Mouse (Mus musculus): ENCODE data around the gene H2al1g. TPM values are rescaled to one million over a fixed set of nuclear protein-coding genes. Genes with fewer than 3 reads are reported as not detected.

The H2al1g gene
- polyA plus RNA-seq, 1 experiment from 2014 or later, result not detected

DNA sequence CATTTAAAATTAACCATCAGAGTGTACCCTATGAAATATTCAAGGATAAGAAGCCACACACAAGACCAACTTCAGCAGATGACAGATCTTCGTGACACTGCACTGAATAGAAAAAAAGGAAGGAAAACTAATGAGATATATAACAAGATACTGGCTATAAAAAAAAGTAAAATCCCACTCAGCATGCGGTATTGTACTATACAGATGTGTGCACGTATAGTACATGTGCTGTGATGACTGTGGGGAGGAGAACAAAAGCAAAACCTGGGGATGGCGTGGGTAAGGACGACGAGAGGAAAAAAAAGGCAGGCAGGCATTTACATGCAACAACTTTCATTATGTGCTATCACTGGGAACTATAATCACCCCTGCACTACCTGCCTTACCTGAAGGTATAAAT is 42.8 kb downstream of the H2al1g start:
- ATAC-seq (ENCODE audit: low read depth) (no peak), DNase-seq (ENCODE audit: low spot score) (no peak)
- Histone ChIP-seq H3K4me3 (ENCODE audit: low read depth, low read length) (no peak overlapping the region), H3K4me1 (ENCODE audit: control insufficient read depth, insufficient read depth, low read length) (no peaks in the 10 kb centered on the region), H3K36me3 (ENCODE audit: control insufficient read depth, insufficient read depth, low read length) (no peaks in the 10 kb centered on the region), H3K4me2 (ENCODE audit: low read depth, low read length) (no peak overlapping the region), H3K27ac (replicated peaks; ENCODE audit: low read depth, low read length) (no peak overlapping the region), H3K27me3 (replicated peaks; ENCODE audit: control insufficient read depth, insufficient read depth, low read length) (peaks cover 28% of the 10 kb centered on the region; the same call in 1 of the 2 replicates), H3K9ac (ENCODE audit: low read depth, low read length) (no peak overlapping the region), H3K9me3 (ENCODE audit: control insufficient read depth, low read length) (no peaks in the 10 kb centered on the region)
- WGBS, result 84% methylated on average over 6 of the region's 6 CpGs

DNA sequence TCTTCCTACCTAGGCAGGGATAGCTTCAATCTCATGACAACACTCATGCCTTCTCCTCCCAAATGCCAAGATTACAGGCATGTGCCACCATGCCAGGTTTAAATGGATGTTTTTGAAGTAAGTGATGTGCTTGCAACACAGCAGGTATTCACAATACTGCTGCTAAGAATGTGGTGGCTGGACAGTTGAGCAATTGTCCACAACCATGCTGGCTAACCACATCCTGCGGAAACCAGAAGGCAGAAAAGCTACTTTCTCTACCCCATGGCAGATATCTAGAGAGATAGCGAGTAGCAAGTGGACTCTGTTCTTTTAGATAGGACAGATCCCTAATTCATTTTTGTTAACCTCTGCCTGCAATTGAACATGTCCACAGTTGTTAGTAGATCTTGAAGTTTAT is 43.2 kb downstream of the H2al1g start:
- 87% methylated on average over 2 of the region's 2 CpGs for WGBS
- DNase-seq (ENCODE audit: low spot score) (no peak), ATAC-seq (ENCODE audit: low read depth) (no peak)
- no peak overlapping the region for H3K4me2 ChIP-seq (ENCODE audit: low read depth, low read length)
- H3K9me3 ChIP-seq (ENCODE audit: control insufficient read depth, low read length), result no peaks in the 10 kb centered on the region
- no peak overlapping the region for H3K27ac ChIP-seq (replicated peaks; ENCODE audit: low read depth, low read length)
- no peaks in the 10 kb centered on the region for H3K36me3 ChIP-seq (ENCODE audit: control insufficient read depth, insufficient read depth, low read length)
- peaks cover 32% of the 10 kb centered on the region; the same call in 1 of the 2 replicates for H3K27me3 ChIP-seq (replicated peaks; ENCODE audit: control insufficient read depth, insufficient read depth, low read length)
- H3K4me1 ChIP-seq (ENCODE audit: control insufficient read depth, insufficient read depth, low read length), result no peaks in the 10 kb centered on the region
- no peak overlapping the region for H3K4me3 ChIP-seq (ENCODE audit: low read depth, low read length)
- no peak overlapping the region for H3K9ac ChIP-seq (ENCODE audit: low read depth, low read length)

- Histone ChIP-seq H3K36me3 (ENCODE audit: control insufficient read depth, insufficient read depth, low read length) (no peaks in the 10 kb centered on the region), H3K27me3 (replicated peaks; ENCODE audit: control insufficient read depth, insufficient read depth, low read length) (peaks cover 37% of the 10 kb centered on the region; the same call in 1 of the 2 replicates), H3K27ac (replicated peaks; ENCODE audit: low read depth, low read length) (no peak overlapping the region), H3K9ac (ENCODE audit: low read depth, low read length) (no peak overlapping the region), H3K4me3 (ENCODE audit: low read depth, low read length) (no peak overlapping the region), H3K4me1 (ENCODE audit: control insufficient read depth, insufficient read depth, low read length) (no peaks in the 10 kb centered on the region), H3K4me2 (ENCODE audit: low read depth, low read length) (no peak overlapping the region), H3K9me3 (ENCODE audit: control insufficient read depth, low read length) (no peaks in the 10 kb centered on the region)
- ATAC-seq (ENCODE audit: low read depth) (no peak), DNase-seq (ENCODE audit: low spot score) (no peak)
- WGBS, result 62% methylated on average over 6 of the region's 6 CpGs
Measured at GRCm38 (mm10) chrX:11363890-11364289, 45.8 kb downstream of the H2al1g start.

DNA sequence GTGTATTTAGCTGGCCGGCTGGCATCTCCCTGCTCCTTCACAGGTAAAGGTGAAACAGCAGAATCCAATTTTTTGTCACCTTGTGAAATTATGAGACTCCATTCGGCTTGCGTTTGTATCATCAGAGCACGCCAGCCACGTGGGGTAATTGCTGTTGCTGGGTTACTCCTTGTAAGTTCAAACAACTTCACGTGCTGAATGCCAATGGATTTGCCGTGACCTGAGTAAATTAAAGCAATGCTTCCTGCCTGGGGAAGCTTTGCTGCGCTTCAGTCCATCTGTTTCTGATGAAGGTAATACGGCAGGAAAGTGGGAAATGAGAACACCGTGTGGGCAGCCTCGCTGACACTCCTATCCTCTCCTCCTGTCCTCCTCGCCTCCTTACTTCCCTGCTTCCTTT is 47.1 kb downstream of the H2al1g start:
- Histone ChIP-seq H3K9me3 (ENCODE audit: control insufficient read depth, low read length) (no peaks in the 10 kb centered on the region), H3K36me3 (ENCODE audit: control insufficient read depth, insufficient read depth, low read length) (no peaks in the 10 kb centered on the region), H3K27ac (replicated peaks; ENCODE audit: low read depth, low read length) (no peak overlapping the region), H3K4me2 (ENCODE audit: low read depth, low read length) (no peak overlapping the region), H3K4me3 (ENCODE audit: low read depth, low read length) (no peak overlapping the region), H3K27me3 (replicated peaks; ENCODE audit: control insufficient read depth, insufficient read depth, low read length) (peaks cover 29% of the 10 kb centered on the region; the same call in 1 of the 2 replicates), H3K4me1 (ENCODE audit: control insufficient read depth, insufficient read depth, low read length) (no peaks in the 10 kb centered on the region), H3K9ac (ENCODE audit: low read depth, low read length) (no peak overlapping the region)
- ATAC-seq (ENCODE audit: low read depth) (no peak), DNase-seq (ENCODE audit: low spot score) (peak; percentile 44)
- 33% methylated on average over 12 of the region's 12 CpGs for WGBS

Other genes with a start within 250 kb of the H2al1g start
- gene H2al1a, start 19.0 kb upstream of the H2al1g start, polyA plus RNA-seq (2014; fragmentation: Nextera tagmentation; extraction: Ambion mirVana), result not detected in 2 replicates
- gene H2al1b, start 15.8 kb upstream of the H2al1g start, polyA plus RNA-seq (2014; fragmentation: Nextera tagmentation; extraction: Ambion mirVana), result not detected in 2 replicates
- not detected in 2 replicates for gene H2al1c, start 12.6 kb upstream of the H2al1g start, polyA plus RNA-seq (2014; fragmentation: Nextera tagmentation; extraction: Ambion mirVana)
- not detected in 2 replicates for gene H2al1d, start 9.4 kb upstream of the H2al1g start, polyA plus RNA-seq (2014; fragmentation: Nextera tagmentation; extraction: Ambion mirVana)
- gene H2al1e, start 6.3 kb upstream of the H2al1g start, polyA plus RNA-seq (2014; fragmentation: Nextera tagmentation; extraction: Ambion mirVana), result not detected in 2 replicates
- not detected in 2 replicates for gene H2al1f, start 3.1 kb upstream of the H2al1g start, polyA plus RNA-seq (2014; fragmentation: Nextera tagmentation; extraction: Ambion mirVana)
- not detected in 2 replicates for gene H2al1h, start 3.2 kb downstream of the H2al1g start, polyA plus RNA-seq (2014; fragmentation: Nextera tagmentation; extraction: Ambion mirVana)
- gene H2al1i, start 6.4 kb downstream of the H2al1g start, polyA plus RNA-seq (2014; fragmentation: Nextera tagmentation; extraction: Ambion mirVana), result not detected in 2 replicates
- gene H2al1j, start 9.6 kb downstream of the H2al1g start, polyA plus RNA-seq (2014; fragmentation: Nextera tagmentation; extraction: Ambion mirVana), result not detected in 2 replicates